Mouse (Mus musculus) spleen, postnatal 36 days (tissue): ENCODE data around the gene Skap1.

Source experiments
- DNase-seq, 2 experiments: peaks; one replicate each; pipeline ENCODE4 v3.0.0; 2022; ENCODE audit warnings: low spot score in 2 of 2, mixed read lengths in 1 of 2

Skap1 gene

GRCm38 (mm10) chr11:96465426-96466056 is 1.1 kb downstream of the Skap1 start:
- no peak for DNase-seq

- no peak for DNase-seq
Observed at GRCm38 (mm10) chr11:96466382-96466781, 2.0 kb downstream of the Skap1 start.

GRCm38 (mm10) chr11:96466987-96467386 is 2.6 kb downstream of the Skap1 start:
- DNase-seq, result peak; percentile 49 to 51

- no peak for DNase-seq
Observed at GRCm38 (mm10) chr11:96468048-96468745, 3.8 kb downstream of the Skap1 start.

- DNase-seq, result no peak
Observed at GRCm38 (mm10) chr11:96482711-96483110, 18.3 kb downstream of the Skap1 start.

GRCm38 (mm10) chr11:96483179-96483578 is 18.8 kb downstream of the Skap1 start:
- no peak for DNase-seq

- no peak for DNase-seq
Observed at GRCm38 (mm10) chr11:96498481-96498880, 34.1 kb downstream of the Skap1 start.

- no peak for DNase-seq
Observed at GRCm38 (mm10) chr11:96501042-96501441, 36.6 kb downstream of the Skap1 start.

GRCm38 (mm10) chr11:96502948-96503347 is 38.6 kb downstream of the Skap1 start:
- no peak for DNase-seq

GRCm38 (mm10) chr11:96504509-96505119 is 40.2 kb downstream of the Skap1 start:
- DNase-seq, result no peak

- DNase-seq, result no peak
Observed at GRCm38 (mm10) chr11:96505841-96506240, 41.4 kb downstream of the Skap1 start.

GRCm38 (mm10) chr11:96515164-96515563 is 50.8 kb downstream of the Skap1 start:
- no peak for DNase-seq

GRCm38 (mm10) chr11:96524541-96524940 is 60.1 kb downstream of the Skap1 start:
- no peak for DNase-seq

- no peak for DNase-seq
Observed at GRCm38 (mm10) chr11:96526137-96526621, 61.8 kb downstream of the Skap1 start.

- DNase-seq, result no peak
Observed at GRCm38 (mm10) chr11:96531757-96532433, 67.5 kb downstream of the Skap1 start.

- no peak for DNase-seq
Observed at GRCm38 (mm10) chr11:96534531-96534930, 70.1 kb downstream of the Skap1 start.

- peak in 1 of 2 experiments; percentile 6 for DNase-seq
Observed at GRCm38 (mm10) chr11:96536146-96536545, 71.8 kb downstream of the Skap1 start.

- no peak for DNase-seq
Observed at GRCm38 (mm10) chr11:96542003-96542402, 77.6 kb downstream of the Skap1 start.

- DNase-seq, result no peak
Observed at GRCm38 (mm10) chr11:96542561-96542960, 78.2 kb downstream of the Skap1 start.

- no peak for DNase-seq
Observed at GRCm38 (mm10) chr11:96546428-96546827, 82.0 kb downstream of the Skap1 start.

GRCm38 (mm10) chr11:96550960-96551703 is 86.7 kb downstream of the Skap1 start:
- no peak for DNase-seq
